Mouse (Mus musculus): ENCODE measurements at regions not wholly inside any gene's neighbourhood (a gene's known extent, or its start where the extent isn't known, plus 50 kb on each side); places are given as distances from the start of the nearest gene placed in this dataset.

GRCm38 (mm10) chr11:31766296-31766695 is 94.6 kb upstream of the Bod1 start:
- no peak for TF ChIP-seq TAL1 (IDR thresholded peaks at IDR 0.05; ENCODE audit: low read length)
- TF ChIP-seq GATA1 (IDR thresholded peaks at IDR 0.05; ENCODE audit: low read depth, low read length), result no peak
- no peak for TF ChIP-seq UBTF (IDR thresholded peaks at IDR 0.05; ENCODE audit: borderline replicate concordance, insufficient read depth, low read depth, low read length)
- TF ChIP-seq JUND (IDR thresholded peaks at IDR 0.05; ENCODE audit: low read depth, low read length), result no peak
- TF ChIP-seq HCFC1 (IDR thresholded peaks at IDR 0.05; ENCODE audit: low read depth, low read length), result no peak
- TF ChIP-seq MYB (IDR thresholded peaks at IDR 0.05; ENCODE audit: low read depth, low read length), result no peak
- Histone ChIP-seq H3K9ac (ENCODE audit: control insufficient read depth, low read depth, low read length, poor library complexity, severe bottlenecking) (no peak overlapping the region), H3K4me3 (ENCODE audit: control insufficient read depth in 1 of 2, insufficient read depth in 1 of 2, low read depth in 2 of 2, low read length in 2 of 2) (no peak overlapping the region), H3K27me3 (ENCODE audit: control insufficient read depth in 1 of 2, insufficient read depth in 2 of 2, low read length in 2 of 2) (peaks cover 2% of the 10 kb centered on the region in 2 experiments; a peak in 2 of 4 replicates), H3K36me3 (ENCODE audit: control insufficient read depth in 1 of 2, insufficient read depth in 2 of 2, low read length in 2 of 2) (peaks cover 0 to 7% of the 10 kb centered on the region in 2 experiments; a peak in 1 of 4 replicates), H3K9me3 (replicated peaks; ENCODE audit: insufficient read depth, low read length) (no peaks in the 10 kb centered on the region), H3K79me2 (ENCODE audit: control insufficient read depth, insufficient read depth, low read length, poor library complexity) (no peaks in the 10 kb centered on the region), H3K27ac (ENCODE audit: control insufficient read depth, low read depth, low read length) (no peak overlapping the region), H3K4me1 (ENCODE audit: control insufficient read depth in 1 of 2, insufficient read depth in 2 of 2, low read length in 2 of 2) (peaks cover 11 to 14% of the 10 kb centered on the region in 2 experiments; a peak in 3 of 4 replicates)
- DNase-seq (ENCODE audit: low read depth, low spot score), result no peak

GRCm38 (mm10) chr11:31767727-31768495 is 96.2 kb upstream of the Bod1 start:
- H3K36me3 ChIP-seq (ENCODE audit: control insufficient read depth in 1 of 2, insufficient read depth in 2 of 2, low read length in 2 of 2), result peaks cover 0 to 7% of the 10 kb centered on the region in 2 experiments; a peak in 1 of 4 replicates
- H3K9ac ChIP-seq (ENCODE audit: control insufficient read depth, low read depth, low read length, poor library complexity, severe bottlenecking), result no peak overlapping the region
- peaks cover 0 to 2% of the 10 kb centered on the region in 2 experiments; a peak in 2 of 4 replicates for H3K27me3 ChIP-seq (ENCODE audit: control insufficient read depth in 1 of 2, insufficient read depth in 2 of 2, low read length in 2 of 2)
- H3K9me3 ChIP-seq (replicated peaks; ENCODE audit: insufficient read depth, low read length), result no peaks in the 10 kb centered on the region
- peak; percentile 30; the same call in 1 of the 2 replicates for TF ChIP-seq USF1 (IDR thresholded peaks at IDR 0.05; ENCODE audit: low read depth, low read length)
- no peak for TF ChIP-seq KAT2A (conservative IDR thresholded peaks at IDR 0.05; ENCODE audit: low read depth, low read length)
- H3K79me2 ChIP-seq (ENCODE audit: control insufficient read depth, insufficient read depth, low read length, poor library complexity), result no peaks in the 10 kb centered on the region
- peaks cover 11 to 14% of the 10 kb centered on the region in 2 experiments; a peak in 3 of 4 replicates for H3K4me1 ChIP-seq (ENCODE audit: control insufficient read depth in 1 of 2, insufficient read depth in 2 of 2, low read length in 2 of 2)
- no peak for DNase-seq (ENCODE audit: low read depth, low spot score)
- H3K4me3 ChIP-seq (ENCODE audit: control insufficient read depth in 1 of 2, insufficient read depth in 1 of 2, low read depth in 2 of 2, low read length in 2 of 2), result no peak overlapping the region
- no peak overlapping the region for H3K27ac ChIP-seq (ENCODE audit: control insufficient read depth, low read depth, low read length)

GRCm38 (mm10) chr11:31769804-31770654 is 98.3 kb upstream of the Bod1 start:
- Histone ChIP-seq H3K4me1 (ENCODE audit: control insufficient read depth in 1 of 2, insufficient read depth in 2 of 2, low read length in 2 of 2) (peaks cover 11 to 14% of the 10 kb centered on the region in 2 experiments; a peak in 3 of 4 replicates), H3K36me3 (ENCODE audit: control insufficient read depth in 1 of 2, insufficient read depth in 2 of 2, low read length in 2 of 2) (peaks cover 0 to 7% of the 10 kb centered on the region in 2 experiments; a peak in 1 of 4 replicates), H3K9me3 (replicated peaks; ENCODE audit: insufficient read depth, low read length) (no peaks in the 10 kb centered on the region), H3K79me2 (ENCODE audit: control insufficient read depth, insufficient read depth, low read length, poor library complexity) (no peaks in the 10 kb centered on the region), H3K4me3 (ENCODE audit: control insufficient read depth in 1 of 2, insufficient read depth in 1 of 2, low read depth in 2 of 2, low read length in 2 of 2) (no peak overlapping the region; a peak in 1 of 4 replicates), H3K9ac (ENCODE audit: control insufficient read depth, low read depth, low read length, poor library complexity, severe bottlenecking) (peak overlapping the region; percentile 27; the same call in 1 of the 2 replicates), H3K27me3 (ENCODE audit: control insufficient read depth in 1 of 2, insufficient read depth in 2 of 2, low read length in 2 of 2) (peaks cover 0 to 2% of the 10 kb centered on the region in 2 experiments; a peak in 1 of 4 replicates), H3K27ac (ENCODE audit: control insufficient read depth, low read depth, low read length) (peak overlapping the region; percentile 79; the same call in 1 of the 2 replicates)
- TF ChIP-seq NELFE (IDR thresholded peaks at IDR 0.05; ENCODE audit: low read depth, low read length) (no peak), CHD2 (IDR thresholded peaks at IDR 0.05; ENCODE audit: low read length) (no peak), ETS1 (IDR thresholded peaks at IDR 0.05; ENCODE audit: low read depth, low read length) (peak; percentile 83), TAL1 (IDR thresholded peaks at IDR 0.05; ENCODE audit: low read length) (peak; percentile 29; the same call in 1 of the 2 replicates), ELF1 (IDR thresholded peaks at IDR 0.05; ENCODE audit: low read depth, low read length) (0 out of 2 replicates have a peak, but pooled peaks have one; percentile 18), SIN3A (IDR thresholded peaks at IDR 0.05; ENCODE audit: low read length) (peak; percentile 45; the same call in 1 of the 2 replicates), HCFC1 (IDR thresholded peaks at IDR 0.05; ENCODE audit: low read depth, low read length) (no peak), EP300 (IDR thresholded peaks at IDR 0.05; ENCODE audit: low read depth in 1 of 2, low read length in 2 of 2) (peak; percentile 48 to 83; a peak in 3 of 4 replicates), RCOR1 (IDR thresholded peaks at IDR 0.05; ENCODE audit: low read depth, low read length) (peak; percentile 12; the same call in 1 of the 2 replicates), ZNF384 (IDR thresholded peaks at IDR 0.05; ENCODE audit: low read depth, low read length) (no peak), POLR2AphosphoS5 (IDR thresholded peaks at IDR 0.05; ENCODE audit: borderline replicate concordance, low read depth, low read length) (no peak), TCF12 (IDR thresholded peaks at IDR 0.05; ENCODE audit: low read depth, low read length) (peak; percentile 94), GATA1 (IDR thresholded peaks at IDR 0.05; ENCODE audit: low read depth, low read length) (peak; percentile 36; the same call in 1 of the 2 replicates), MXI1 (IDR thresholded peaks at IDR 0.05; ENCODE audit: low read depth, low read length) (peak; percentile 85; the same call in 1 of the 2 replicates), MYB (IDR thresholded peaks at IDR 0.05; ENCODE audit: low read depth, low read length) (no peak)
- peak; percentile 66 for DNase-seq (ENCODE audit: low read depth, low spot score)

Measured in MEL (cell line).